Mouse (Mus musculus) Patski (cell line): ENCODE measurements around the gene Mcts2. TPM values are rescaled to one million over a fixed set of nuclear protein-coding genes. Genes with fewer than 3 reads are reported as not detected.

Experiments used
- ATAC-seq: fragments of 100-300 bp; one replicate; pipeline ENCODE4 v1.8.0; 2021
- CTCF ChIA-PET: fragments of 350-600 bp; sonication (Branson Sonifier 250); formaldehyde crosslinking; loops from one replicate; lab custom pipeline; 2022; ENCODE audit warnings: inconsistent platforms; lab: Charles Lee
- POLR2A ChIA-PET: fragments of 350-600 bp; sonication (Branson Sonifier 250); formaldehyde crosslinking; loops from one replicate; lab custom pipeline; 2022; ENCODE audit warnings: antibody characterized with exemption, inconsistent platforms; lab: Charles Lee
- DNase-seq: peaks from one replicate; pipeline ENCODE4 v3.0.0-alpha.2; 2011; ENCODE audit warnings: low read depth, low spot score
- H3K27me3 ChIP-seq: fragments of 371-371 bp; one replicate; pipeline ENCODE4 v1.5.1; 2021
- CTCF ChIP-seq: fragments of 100-300 bp; IDR thresholded peaks from one replicate; pipeline ENCODE4 v1.5.1; 2021
- in situ Hi-C: fragments of 300-500 bp; cut with MboI; formaldehyde crosslinking; loops from 3 replicates; pipeline ENCODE4 v1.11.1; 2018; ENCODE audit warnings: low pct_unique_long_range_greater_than_20kb, mixed read lengths
- polyA plus RNA-seq: library from polyadenylated mRNA; unstranded; gene quantifications from one replicate; pipeline ENCODE4 v1.2.3, GENCODE M21; 2021

The Mcts2 gene
- polyA plus RNA-seq, 1 experiment from 2014 or later: 19.9 TPM

- no peak for ATAC-seq
- in situ Hi-C loops: loop anchor here (25.0 kb wide), 1 partner anchor 771 kb away; the partner anchor contains the start of gene Angpt4
- H3K27me3 ChIP-seq: no peaks in the 10 kb centered on the region
- DNase-seq: no peak
- ChIA-PET CTCF (interaction anchor here (1.2 to 2.4 kb wide), 4 partner anchors 10 to 68 kb away, joined by 3 to 15 read pairs (median 5); no protein-coding TSS in a partner anchor), POLR2A (interaction anchor here (0.9 kb wide), 1 partner anchor 221 kb away, joined by 3 read pairs; no protein-coding TSS in a partner anchor)
- no peak for TF ChIP-seq CTCF
Observed at GRCm38 (mm10) chr2:152683086-152683485, 3.7 kb upstream of the Mcts2 start.

- in situ Hi-C loops: loop anchor here (25.0 kb wide), 1 partner anchor 774 kb away; the partner anchor contains the start of gene Angpt4
- ChIA-PET CTCF (interaction anchor here (0.8 to 3.1 kb wide), 2 partner anchors 9 to 15 kb away, joined by 4 to 8 read pairs; no protein-coding TSS in a partner anchor), POLR2A (no interaction called here)
- ATAC-seq: no peak
- TF ChIP-seq CTCF: no peak
- H3K27me3 ChIP-seq: no peaks in the 10 kb centered on the region
- DNase-seq: no peak
Observed at GRCm38 (mm10) chr2:152686399-152686798, 436 bp upstream of the Mcts2 start.

- TF ChIP-seq CTCF: no peak
- DNase-seq (no peak), ATAC-seq (peak; percentile 60)
- in situ Hi-C loops: loop anchor here (5.0 to 25.0 kb wide), 2 partner anchors 141 to 779 kb away; partner anchors contain the start of genes Angpt4 and Bcl2l1
- ChIA-PET POLR2A (interaction anchor here (1.3 kb wide), 1 partner anchor 10 kb away, joined by 4 read pairs; no protein-coding TSS in a partner anchor), CTCF (interaction anchor here (1.2 to 3.4 kb wide), 7 partner anchors 9 to 138 kb away, joined by 3 to 15 read pairs (median 5); no protein-coding TSS in a partner anchor)
- H3K27me3 ChIP-seq: no peaks in the 10 kb centered on the region
Observed at GRCm38 (mm10) chr2:152691564-152692217, 4.9 kb downstream of the Mcts2 start.

- no peak for TF ChIP-seq CTCF
- POLR2A ChIA-PET: interaction anchor here (0.6 to 1.0 kb wide), 3 partner anchors 18 to 68 kb away, joined by 3 to 5 read pairs (median 3); no protein-coding TSS in a partner anchor
- no peaks in the 10 kb centered on the region for H3K27me3 ChIP-seq
- ATAC-seq: no peak
- in situ Hi-C loops: loop anchor here (5.0 to 25.0 kb wide), 2 partner anchors 139 to 781 kb away; partner anchors contain the start of genes Angpt4 and Bcl2l1
- no peak for DNase-seq
- CTCF ChIA-PET: interaction anchor here (0.7 to 5.0 kb wide), 15 partner anchors 10 to 143 kb away, joined by 3 to 36 read pairs (median 5); no protein-coding TSS in a partner anchor
Observed at GRCm38 (mm10) chr2:152693233-152693632, 6.4 kb downstream of the Mcts2 start.

GRCm38 (mm10) chr2:152693735-152694134 is 6.9 kb downstream of the Mcts2 start:
- no peak for DNase-seq
- in situ Hi-C loops: loop anchor here (5.0 to 25.0 kb wide), 2 partner anchors 139 to 781 kb away; partner anchors contain the start of genes Angpt4 and Bcl2l1
- ChIA-PET POLR2A (interaction anchor here (0.6 to 1.0 kb wide), 3 partner anchors 19 to 67 kb away, joined by 3 to 5 read pairs (median 3); no protein-coding TSS in a partner anchor), CTCF (interaction anchor here (0.7 to 5.0 kb wide), 13 partner anchors 11 to 150 kb away, joined by 3 to 36 read pairs (median 5); no protein-coding TSS in a partner anchor)
- ATAC-seq: no peak
- no peak for TF ChIP-seq CTCF
- no peaks in the 10 kb centered on the region for H3K27me3 ChIP-seq

DNA sequence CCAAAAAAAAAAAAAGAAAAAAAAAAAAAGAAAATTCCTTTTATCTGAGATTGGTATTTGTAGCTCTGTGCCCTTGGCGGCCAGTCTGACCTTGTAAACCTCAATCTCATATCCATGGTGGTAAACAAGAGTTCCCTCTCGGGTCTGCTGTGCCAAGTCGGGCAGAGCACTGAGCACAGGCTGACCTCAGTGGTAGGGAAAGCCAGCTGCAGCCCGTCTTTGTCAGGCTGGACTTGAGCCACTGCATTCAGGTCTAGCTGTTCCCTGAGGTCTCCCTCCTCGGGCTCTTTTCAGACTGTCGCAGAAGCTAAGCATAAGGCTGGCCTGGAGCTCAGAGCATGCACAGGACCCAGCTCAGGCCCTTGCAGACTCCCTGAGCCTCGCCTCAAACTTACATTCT is 7.9 kb downstream of the Mcts2 start:
- in situ Hi-C loops: loop anchor here (5.0 to 25.0 kb wide), 2 partner anchors 138 to 782 kb away; partner anchors contain the start of genes Angpt4 and Bcl2l1
- no peak for ATAC-seq
- TF ChIP-seq CTCF: no peak

DNA sequence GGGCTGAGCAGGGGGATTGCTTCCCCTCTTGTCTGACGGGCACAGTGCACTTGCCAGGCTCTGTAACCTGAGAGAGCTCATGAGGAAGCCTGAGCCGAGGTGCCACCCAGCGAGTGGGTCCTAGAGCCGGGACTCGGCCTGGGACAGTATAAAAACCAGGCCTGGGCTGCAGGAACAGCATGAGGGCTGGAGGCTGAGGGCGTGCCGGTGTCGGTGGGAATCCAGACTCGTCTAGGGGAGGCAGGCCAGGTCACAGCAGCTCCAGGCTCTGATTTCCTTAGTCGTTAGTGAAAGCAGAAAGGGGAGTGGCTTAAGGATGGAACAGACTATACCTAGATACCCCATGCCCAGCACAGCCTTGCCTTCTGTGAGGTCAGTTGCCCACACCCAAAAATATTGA is 9.2 kb downstream of the Mcts2 start:
- POLR2A ChIA-PET: interaction anchor here (0.8 to 1.5 kb wide), 8 partner anchors 18 to 137 kb away, joined by 3 to 10 read pairs (median 4); partner anchors contain the start of gene Id1
- in situ Hi-C loops: loop anchor here (25.0 kb wide), 1 partner anchor 784 kb away; the partner anchor contains the start of gene Angpt4
- DNase-seq (no peak), ATAC-seq (no peak)
- CTCF ChIA-PET: interaction anchor here (0.7 to 5.0 kb wide), 21 partner anchors 10 to 208 kb away, joined by 3 to 36 read pairs (median 5); partner anchors contain the start of genes H13 and Id1
- no peaks in the 10 kb centered on the region for H3K27me3 ChIP-seq
- no peak for TF ChIP-seq CTCF

More for the DNA sequence above, 7.9 kb downstream of the Mcts2 start:
- no peaks in the 10 kb centered on the region for H3K27me3 ChIP-seq
- CTCF ChIA-PET: interaction anchor here (1.0 to 5.0 kb wide), 7 partner anchors 12 to 149 kb away, joined by 4 to 36 read pairs (median 15); no protein-coding TSS in a partner anchor
- POLR2A ChIA-PET: interaction anchor here (0.5 to 1.3 kb wide), 2 partner anchors 20 to 135 kb away, joined by 5 to 10 read pairs; no protein-coding TSS in a partner anchor
- no peak for DNase-seq

DNA sequence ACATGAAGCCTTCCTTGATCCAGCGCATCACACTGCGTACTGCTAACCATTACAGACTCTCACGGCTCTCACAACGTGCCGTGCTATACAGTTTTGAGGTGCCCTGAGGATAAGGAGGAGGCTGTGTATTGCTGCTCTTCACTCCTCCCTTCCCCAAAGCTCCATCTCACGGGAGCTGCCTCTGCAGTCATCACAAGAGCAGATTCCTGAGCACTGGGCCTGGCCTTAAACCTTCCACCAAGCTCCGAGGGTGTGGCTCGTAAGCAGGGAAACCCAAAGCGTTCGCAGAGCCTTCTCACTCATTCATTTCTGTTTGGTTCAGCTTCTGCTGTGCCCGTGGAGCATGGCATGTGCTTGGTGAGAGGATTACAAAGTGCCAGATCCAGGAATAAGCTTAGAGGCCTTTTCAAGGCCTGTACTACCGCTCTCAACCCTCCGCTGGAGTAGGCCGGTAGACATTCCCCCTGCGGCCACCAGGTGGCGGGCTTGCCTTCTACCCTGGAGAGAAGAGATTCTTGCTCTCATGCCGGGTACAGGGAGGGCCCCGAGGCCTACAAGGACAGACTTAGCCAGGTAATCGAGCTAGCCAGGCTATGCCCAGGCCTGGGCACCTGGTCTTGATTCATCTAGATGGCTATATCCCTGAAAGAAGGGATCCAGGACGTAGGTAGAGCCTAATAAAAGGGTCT is 9.8 kb downstream of the Mcts2 start:
- DNase-seq (peak; percentile 65), ATAC-seq (peak; percentile 52)
- ChIA-PET POLR2A (interaction anchor here (0.8 to 1.5 kb wide), 7 partner anchors 19 to 137 kb away, joined by 3 to 6 read pairs (median 4); partner anchors contain the start of gene Id1), CTCF (interaction anchor here (0.7 to 5.0 kb wide), 25 partner anchors 9 to 208 kb away, joined by 3 to 36 read pairs (median 5); partner anchors contain the start of genes H13 and Id1)
- in situ Hi-C loops: loop anchor here (25.0 kb wide), 1 partner anchor 784 kb away; the partner anchor contains the start of gene Angpt4
- H3K27me3 ChIP-seq: no peaks in the 10 kb centered on the region
- TF ChIP-seq CTCF: no peak

- TF ChIP-seq CTCF: no peak
- ATAC-seq (no peak), DNase-seq (no peak)
- ChIA-PET POLR2A (interaction anchor here (0.8 kb wide), 1 partner anchor 130 kb away, joined by 3 read pairs; no protein-coding TSS in a partner anchor), CTCF (interaction anchor here (1.8 kb wide), 1 partner anchor 12 kb away, joined by 6 read pairs; no protein-coding TSS in a partner anchor)
- in situ Hi-C loops: loop anchor here (5.0 kb wide), 1 partner anchor 42 kb away; no protein-coding TSS in a partner anchor
- H3K27me3 ChIP-seq: no peaks in the 10 kb centered on the region
Observed at GRCm38 (mm10) chr2:152700138-152700537, 13.3 kb downstream of the Mcts2 start.
